Mouse (Mus musculus) limb, embryonic 14.5 days (tissue): ENCODE data around the gene Ryr1. TPM values are rescaled to one million over a fixed set of nuclear protein-coding genes. Genes with fewer than 3 reads are reported as not detected.

Experiments
- ATAC-seq: fragments of 200-750 bp; cut with Nextera tagmentation; 2 replicates; pipeline ENCODE4 v1.8.0; 2017; ENCODE audit warnings: low read depth, moderate number of reproducible peaks, moderate TSS enrichment; ENCODE audit not compliant: low FRiP score
- DNase-seq: peaks from one replicate; pipeline ENCODE4 v3.0.0-alpha.2; 2015; ENCODE audit warnings: low spot score
- H3K27ac ChIP-seq: fragments of 300-500 bp; sonication (generic); replicated peaks from 2 replicates; pipeline ENCODE4 v1.5.1; 2014; ENCODE audit warnings: low read depth, mild to moderate bottlenecking, low read length, moderate library complexity, mixed read lengths
- H3K27me3 ChIP-seq: fragments of 300-500 bp; sonication (generic); 2 replicates; pipeline ENCODE4 v1.6.1; 2014; ENCODE audit warnings: low read length, mixed read lengths; ENCODE audit not compliant: control insufficient read depth, insufficient read depth
- H3K36me3 ChIP-seq: fragments of 300-500 bp; sonication (generic); 2 replicates; pipeline ENCODE4 v1.6.1; 2014; ENCODE audit warnings: mild to moderate bottlenecking, low read length, moderate library complexity, mixed read lengths; ENCODE audit not compliant: control insufficient read depth, insufficient read depth
- H3K4me1 ChIP-seq: fragments of 300-500 bp; sonication (generic); 2 replicates; pipeline ENCODE4 v1.6.1; 2014; ENCODE audit warnings: antibody characterized with exemption, low read length, mixed read lengths; ENCODE audit not compliant: control insufficient read depth, insufficient read depth
- H3K4me2 ChIP-seq: fragments of 300-500 bp; sonication (generic); replicated peaks from 2 replicates; pipeline ENCODE4 v1.6.1; 2014; ENCODE audit warnings: low read depth, mild to moderate bottlenecking, low read length, moderate library complexity; ENCODE audit not compliant: severe bottlenecking
- H3K4me3 ChIP-seq: fragments of 300-500 bp; sonication (generic); replicated peaks from 2 replicates; pipeline ENCODE4 v1.5.1; 2014; ENCODE audit warnings: low read length
- H3K9ac ChIP-seq: fragments of 300-500 bp; sonication (generic); 2 replicates; pipeline ENCODE4 v1.6.1; 2014; ENCODE audit warnings: mild to moderate bottlenecking, low read depth, low read length, moderate library complexity; ENCODE audit not compliant: severe bottlenecking
- H3K9me3 ChIP-seq: fragments of 300-500 bp; sonication (generic); 2 replicates; pipeline ENCODE4 v1.6.1; 2016; ENCODE audit warnings: low read length; ENCODE audit not compliant: control insufficient read depth
- POLR2A ChIP-seq: fragments of 200-500 bp; IDR thresholded peaks from 2 replicates; pipeline ENCODE4 v1.8.0; 2012; ENCODE audit warnings: inconsistent platforms, mild to moderate bottlenecking, moderate library complexity, borderline replicate concordance; ENCODE audit not compliant: insufficient read depth, insufficient read length; ENCODE audit errors: extremely low read depth
- WGBS: fragments of 180-500 bp; shearing (Covaris S2); extraction: QIAGEN DNeasy Blood & Tissue Kit; methylation state at CpG from one replicate; pipeline ENCODE4 v1.1.7; 2014; 5-methylcytosine and 5-hydroxymethylcytosine counted together
- polyA plus RNA-seq, 2 experiments: library from polyadenylated mRNA; depleted of rRNA in 1 of 2; stranded (reverse) in 1 of 2; unstranded in 1 of 2; fragments of >200 nt; fragmentation: Nextera tagmentation in 1 of 2; extraction: Ambion mirVana in 1 of 2; gene quantifications; 2 replicates each; pipeline versions ENCODE4 v1.2.1 to v1.2.3; 2012 to 2014

Ryr1 gene
- polyA plus RNA-seq, 2 experiments = 7.7 to 26.5 TPM

- H3K4me1 ChIP-seq = 0 out of 2 replicates have a peak, but pooled peaks cover 7% of the 10 kb centered on the region
- H3K36me3 ChIP-seq = no peaks in the 10 kb centered on the region
- 47% methylated on average over 16 of the region's 16 CpGs for WGBS
- no peaks in the 10 kb centered on the region for H3K27me3 ChIP-seq
- no peaks in the 10 kb centered on the region for H3K9me3 ChIP-seq
- no peak overlapping the region for H3K27ac ChIP-seq
- ATAC-seq (no peak), DNase-seq (no peak)
- H3K4me2 ChIP-seq = no peak overlapping the region
- H3K4me3 ChIP-seq = no peak overlapping the region
- H3K9ac ChIP-seq = no peak overlapping the region
- no peak for TF ChIP-seq POLR2A
Observed at GRCm38 (mm10) chr7:29137429-29137828, 12.4 kb upstream of the Ryr1 start.

GRCm38 (mm10) chr7:29134693-29135386 lies 9.9 kb upstream of the Ryr1 start, which contains the start of gene Rasgrp4:
TSS of gene Rasgrp4 (plus strand) at chr7:29134851.
- H3K9ac ChIP-seq = peak within 1 kb of the TSS; percentile 38; the same call in 1 of the 2 replicates
- no peak for TF ChIP-seq POLR2A

GRCm38 (mm10) chr7:29134230-29134629 lies 9.3 kb upstream of the Ryr1 start:
- no peaks in the 10 kb centered on the region for H3K36me3 ChIP-seq
- peak overlapping the region; percentile 38; the same call in 1 of the 2 replicates for H3K9ac ChIP-seq
- ATAC-seq (no peak), DNase-seq (no peak)
- peak overlapping the region; percentile 52 for H3K4me2 ChIP-seq
- 4% methylated on average over 4 of the region's 4 CpGs for WGBS
- no peak overlapping the region for H3K27ac ChIP-seq
- no peaks in the 10 kb centered on the region for H3K27me3 ChIP-seq
- H3K4me1 ChIP-seq = 0 out of 2 replicates have a peak, but pooled peaks cover 7% of the 10 kb centered on the region
- H3K9me3 ChIP-seq = no peaks in the 10 kb centered on the region
- H3K4me3 ChIP-seq = peak overlapping the region; percentile 28
- no peak for TF ChIP-seq POLR2A

More at GRCm38 (mm10) chr7:29134693-29135386, 9.9 kb upstream of the Ryr1 start, which contains the start of gene Rasgrp4:
- Histone ChIP-seq H3K27ac (no peak within 1 kb of the TSS), H3K4me2 (peak within 1 kb of the TSS; percentile 52), H3K9me3 (no peaks in the 10 kb centered on the region), H3K36me3 (no peaks in the 10 kb centered on the region), H3K4me1 (0 out of 2 replicates have a peak, but pooled peaks cover 7% of the 10 kb centered on the region), H3K27me3 (no peaks in the 10 kb centered on the region), H3K4me3 (peak within 1 kb of the TSS; percentile 28)
- WGBS = 1% methylated on average over 14 of the region's 20 CpGs
- DNase-seq (no peak), ATAC-seq (peak; percentile 70; the same call in 1 of the 2 replicates)

GRCm38 (mm10) chr7:29128725-29129124 lies 3.7 kb upstream of the Ryr1 start:
- ATAC-seq (no peak), DNase-seq (no peak)

GRCm38 (mm10) chr7:29126173-29126915 lies 1.4 kb upstream of the Ryr1 start:
- Histone ChIP-seq H3K9me3 (no peaks in the 10 kb centered on the region), H3K36me3 (no peaks in the 10 kb centered on the region), H3K27ac (no peak overlapping the region), H3K4me1 (0 out of 2 replicates have a peak, but pooled peaks cover 8% of the 10 kb centered on the region), H3K4me2 (no peak overlapping the region), H3K9ac (no peak overlapping the region), H3K27me3 (no peaks in the 10 kb centered on the region), H3K4me3 (no peak overlapping the region)
- ATAC-seq = no peak
- 13% methylated on average over 7 of the region's 7 CpGs for WGBS
- no peak for TF ChIP-seq POLR2A
- peak; percentile 40 for DNase-seq

More at GRCm38 (mm10) chr7:29128725-29129124, 3.7 kb upstream of the Ryr1 start:
- 0 out of 2 replicates have a peak, but pooled peaks cover 8% of the 10 kb centered on the region for H3K4me1 ChIP-seq
- no peak overlapping the region for H3K4me2 ChIP-seq
- TF ChIP-seq POLR2A = no peak
- no peaks in the 10 kb centered on the region for H3K9me3 ChIP-seq
- H3K36me3 ChIP-seq = no peaks in the 10 kb centered on the region
- 57% methylated on average over 2 of the region's 2 CpGs for WGBS
- H3K27me3 ChIP-seq = no peaks in the 10 kb centered on the region
- no peak overlapping the region for H3K9ac ChIP-seq
- no peak overlapping the region for H3K27ac ChIP-seq
- H3K4me3 ChIP-seq = no peak overlapping the region
